Mouse (Mus musculus): ENCODE results near the gene Itga10.
"Not testable (repeated sequence)": the region's sequence is repeated elsewhere in the genome, so short reads cannot be mapped to it uniquely, and the experiment has no call there.

The Itga10 gene

DNA sequence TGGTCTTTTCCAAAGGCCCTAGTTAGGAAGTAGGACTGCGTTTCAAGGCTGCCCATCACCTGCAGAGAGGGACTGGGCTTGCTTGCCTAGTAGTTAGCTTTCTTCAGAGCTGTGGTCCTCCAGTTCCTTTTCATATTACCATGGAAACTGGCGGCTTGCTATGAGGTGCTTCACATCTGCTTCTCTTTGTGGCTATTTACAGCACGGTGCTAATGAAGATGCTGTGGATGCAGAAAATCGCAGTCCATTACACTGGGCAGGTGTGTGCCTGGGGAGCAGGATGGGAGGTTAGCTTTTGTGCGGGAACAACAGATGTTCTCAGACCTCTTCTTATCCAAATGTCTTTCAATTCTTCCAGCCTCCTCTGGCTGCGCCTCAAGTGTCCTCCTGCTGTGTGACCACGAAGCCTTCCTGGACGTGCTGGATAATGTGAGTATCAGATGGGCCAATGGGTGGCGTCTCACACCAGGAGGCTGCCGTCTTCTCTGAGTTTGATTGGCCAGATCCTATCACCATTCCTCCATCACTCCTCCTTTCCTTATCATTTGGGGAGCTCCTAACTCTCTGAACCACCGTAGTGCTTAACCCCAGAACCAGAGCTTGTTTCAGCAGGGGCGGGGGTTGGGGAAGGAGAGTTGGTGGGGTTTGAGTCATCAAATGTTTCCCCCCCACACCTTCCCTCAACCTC, 35.0 kb downstream of the Itga10 start:
- DNase-seq: no peak

DNA sequence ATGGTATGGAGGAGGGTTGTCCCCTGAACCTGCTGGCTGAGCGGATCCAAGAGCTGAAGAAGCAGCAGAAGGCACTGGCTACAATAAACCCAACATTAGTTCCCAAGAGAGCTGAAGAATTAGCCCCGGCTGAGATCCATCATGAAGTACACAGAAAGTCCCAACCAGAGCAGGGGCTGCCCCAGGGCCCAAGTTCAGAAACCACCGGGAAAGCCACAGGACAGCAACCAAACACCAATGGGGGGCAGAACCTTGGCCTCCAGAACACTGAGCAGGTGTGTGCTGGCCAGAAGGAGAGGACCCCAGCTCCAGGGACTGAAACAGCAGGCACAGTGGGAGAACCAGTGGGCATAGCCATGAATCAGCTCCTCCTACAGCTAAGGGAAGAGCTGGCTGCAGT, 38.1 kb downstream of the Itga10 start:
- no peak for DNase-seq

DNA sequence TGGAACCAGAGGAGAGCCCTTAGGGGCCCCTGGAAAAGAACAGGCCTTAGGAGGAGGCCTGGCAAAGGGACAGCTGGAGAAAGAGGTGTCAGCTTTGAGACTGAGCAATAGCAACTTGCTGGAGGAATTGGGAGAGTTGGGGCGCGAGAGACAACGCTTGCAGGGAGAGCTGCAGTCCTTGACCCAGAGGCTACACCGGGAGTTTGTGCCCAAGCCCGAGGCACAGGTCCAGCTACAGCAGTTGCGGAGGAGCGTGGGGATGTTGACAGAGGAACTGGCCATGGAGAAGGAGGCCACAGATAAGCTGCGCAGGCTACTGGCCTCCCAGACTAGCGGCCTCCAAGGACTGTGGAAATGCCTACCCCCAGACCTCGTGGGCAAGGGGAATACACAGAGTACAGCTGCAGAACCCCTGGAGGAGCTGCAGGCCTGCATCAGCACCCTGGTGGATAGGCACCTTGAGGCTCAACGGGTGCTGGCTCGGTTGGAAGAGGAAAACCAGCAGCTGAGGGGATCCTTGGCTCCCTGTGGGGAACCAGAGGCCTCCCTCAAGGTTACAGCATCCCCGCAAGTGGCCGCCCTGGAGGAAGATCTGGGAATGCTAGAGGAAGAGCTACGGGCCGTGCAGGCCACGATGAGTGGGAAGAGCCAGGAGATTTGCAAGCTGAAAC, 38.9 kb downstream of the Itga10 start:
- DNase-seq: no peak

DNA sequence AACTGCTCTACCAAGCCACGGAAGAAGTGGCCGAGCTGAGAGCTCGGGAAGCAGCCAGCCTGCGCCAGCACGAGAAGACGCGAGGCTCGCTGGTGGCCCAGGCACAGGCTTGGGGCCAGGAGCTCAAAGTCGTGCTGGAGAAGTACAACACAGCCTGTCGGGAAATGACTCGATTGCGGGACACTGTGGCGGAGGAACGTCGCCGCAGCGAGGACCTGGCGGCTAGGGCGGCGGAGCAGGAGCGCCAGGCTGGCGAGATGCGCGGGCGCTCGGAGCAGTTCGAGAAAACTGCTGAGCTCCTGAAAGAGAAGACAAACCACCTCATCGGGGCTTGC, 39.4 kb downstream of the Itga10 start:
- no peak for DNase-seq

DNA sequence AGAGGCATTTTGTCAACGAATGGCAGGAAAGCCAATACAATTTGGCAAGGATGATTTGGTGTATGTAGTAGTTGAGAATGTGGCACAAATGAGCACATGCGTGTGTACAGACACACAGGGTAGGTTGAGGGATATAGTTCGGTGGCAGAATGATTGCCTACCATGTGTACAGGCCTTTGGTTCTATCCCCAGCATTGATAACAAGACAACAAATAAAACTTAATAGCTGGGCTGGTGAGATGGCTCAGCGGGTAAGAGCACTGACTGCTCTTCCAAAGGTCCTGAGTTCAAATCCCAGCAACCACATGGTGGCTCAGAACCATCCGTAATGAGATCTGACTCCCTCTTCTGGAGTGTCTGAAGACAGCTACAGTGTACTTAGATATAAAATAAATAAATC, 40.7 kb downstream of the Itga10 start:
- DNase-seq: not testable (repeated sequence)

DNA sequence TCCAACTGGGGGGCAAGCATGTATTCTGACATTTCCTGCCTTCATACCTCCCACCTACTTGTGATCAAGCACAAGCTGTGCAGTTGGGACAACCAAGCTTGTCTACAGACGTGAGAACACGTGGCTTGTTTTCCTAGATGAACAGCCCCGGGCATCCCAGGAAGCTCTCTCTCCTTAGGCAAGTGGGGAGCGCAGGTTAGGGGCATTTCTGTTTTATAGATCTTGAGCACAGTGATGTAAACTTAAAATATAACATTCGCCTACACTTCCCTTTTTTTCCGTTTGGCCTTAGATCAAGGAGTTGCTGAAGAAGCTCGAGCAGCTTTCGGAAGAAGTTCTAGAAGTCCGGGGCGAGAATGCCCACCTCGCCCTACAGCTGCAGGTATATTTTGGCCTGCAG, 43.5 kb downstream of the Itga10 start:
- DNase-seq: no peak

DNA sequence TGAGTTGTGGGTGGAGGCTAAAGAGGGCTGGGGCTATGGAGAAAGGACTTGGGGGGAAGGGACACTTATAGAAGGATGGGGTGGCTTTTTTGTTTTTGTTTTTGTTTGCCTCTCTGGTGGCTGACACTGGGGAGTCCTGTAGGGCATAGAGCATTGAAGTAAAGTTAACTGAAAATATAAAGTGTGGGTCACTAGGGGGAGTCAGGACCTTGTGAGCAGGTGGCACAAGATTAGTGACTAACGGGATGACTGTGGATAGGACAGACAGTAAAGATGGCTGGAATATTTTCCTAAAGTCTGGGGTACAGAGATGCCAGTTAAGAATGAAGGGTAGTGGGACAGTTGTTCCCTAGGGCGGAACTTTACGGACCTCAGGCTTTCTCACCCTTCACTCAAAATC, 44.9 kb downstream of the Itga10 start:
- no peak for DNase-seq

DNA sequence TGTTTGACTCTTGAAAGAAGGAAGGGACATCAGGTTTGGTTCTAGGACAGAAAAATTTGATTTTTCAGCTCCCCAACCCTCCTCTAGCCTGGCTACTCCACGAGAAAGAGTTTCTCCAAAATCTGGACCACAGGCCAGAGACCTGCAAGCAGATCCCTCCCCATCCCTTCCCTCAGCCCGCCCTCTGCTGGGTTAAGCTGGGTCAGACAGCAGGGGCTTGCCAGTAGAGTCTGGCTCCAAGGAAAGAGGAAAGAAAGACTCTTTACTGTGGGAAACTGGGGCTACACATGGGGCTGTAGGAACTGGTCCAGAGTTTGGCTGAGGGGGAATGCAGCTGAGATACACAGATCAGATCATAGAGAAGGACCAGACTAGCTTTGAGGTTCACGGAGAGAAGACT, 47.1 kb downstream of the Itga10 start:
- no peak for DNase-seq

DNA sequence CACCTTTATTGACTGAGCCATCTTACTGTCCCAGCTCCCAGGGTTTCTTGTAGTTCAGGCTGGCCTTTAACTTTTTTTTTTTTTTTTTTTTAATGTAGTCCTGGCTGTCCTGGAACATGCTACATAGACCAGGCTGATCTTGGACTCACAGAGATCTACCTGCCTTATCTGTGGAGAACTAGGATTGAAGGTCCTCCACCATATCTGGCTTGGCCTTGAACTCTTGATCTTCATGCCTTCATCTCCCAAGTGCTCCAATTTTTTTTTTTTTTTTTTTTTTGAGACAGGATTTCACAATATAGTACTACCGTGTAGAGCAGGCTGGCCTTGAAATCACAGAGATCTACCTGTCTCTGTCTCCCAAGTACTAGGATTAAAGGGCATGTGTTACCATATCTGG, 48.2 kb downstream of the Itga10 start:
- no peak for DNase-seq

DNA sequence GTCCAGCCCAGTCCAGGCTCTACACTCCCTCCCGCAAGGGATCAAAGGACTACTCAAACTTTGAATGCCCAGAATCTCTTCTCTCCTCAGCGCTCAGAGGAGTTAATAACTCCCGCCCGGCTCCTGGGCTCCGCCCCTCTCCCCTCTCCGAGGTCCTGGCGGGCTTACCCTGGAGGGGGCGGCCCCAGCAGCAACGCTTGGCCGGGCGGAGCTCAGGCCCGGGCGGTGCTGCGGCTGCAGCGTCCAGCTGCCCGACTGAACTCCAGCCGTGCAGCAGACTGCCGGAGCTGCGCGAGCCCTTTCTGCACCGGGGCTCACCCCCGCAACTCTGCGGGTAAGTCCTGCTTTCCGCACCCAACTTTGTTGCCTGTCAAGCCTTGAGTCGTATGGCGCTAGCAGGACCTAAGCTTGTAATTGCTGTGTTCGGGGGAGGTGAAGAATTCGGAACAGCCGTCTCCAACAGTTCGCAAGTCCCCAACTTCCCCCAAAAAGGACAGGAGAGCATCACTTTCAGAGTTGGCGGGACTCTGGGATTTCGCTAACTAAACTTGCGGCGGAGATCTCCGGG, 50.9 kb downstream of the Itga10 start, which contains the start of gene Pias3:
Gene Pias3, plus strand, starts transcription at position 187 of the 568 bp plus-strand sequence.
- DNase-seq: peak; percentile 68

DNA sequence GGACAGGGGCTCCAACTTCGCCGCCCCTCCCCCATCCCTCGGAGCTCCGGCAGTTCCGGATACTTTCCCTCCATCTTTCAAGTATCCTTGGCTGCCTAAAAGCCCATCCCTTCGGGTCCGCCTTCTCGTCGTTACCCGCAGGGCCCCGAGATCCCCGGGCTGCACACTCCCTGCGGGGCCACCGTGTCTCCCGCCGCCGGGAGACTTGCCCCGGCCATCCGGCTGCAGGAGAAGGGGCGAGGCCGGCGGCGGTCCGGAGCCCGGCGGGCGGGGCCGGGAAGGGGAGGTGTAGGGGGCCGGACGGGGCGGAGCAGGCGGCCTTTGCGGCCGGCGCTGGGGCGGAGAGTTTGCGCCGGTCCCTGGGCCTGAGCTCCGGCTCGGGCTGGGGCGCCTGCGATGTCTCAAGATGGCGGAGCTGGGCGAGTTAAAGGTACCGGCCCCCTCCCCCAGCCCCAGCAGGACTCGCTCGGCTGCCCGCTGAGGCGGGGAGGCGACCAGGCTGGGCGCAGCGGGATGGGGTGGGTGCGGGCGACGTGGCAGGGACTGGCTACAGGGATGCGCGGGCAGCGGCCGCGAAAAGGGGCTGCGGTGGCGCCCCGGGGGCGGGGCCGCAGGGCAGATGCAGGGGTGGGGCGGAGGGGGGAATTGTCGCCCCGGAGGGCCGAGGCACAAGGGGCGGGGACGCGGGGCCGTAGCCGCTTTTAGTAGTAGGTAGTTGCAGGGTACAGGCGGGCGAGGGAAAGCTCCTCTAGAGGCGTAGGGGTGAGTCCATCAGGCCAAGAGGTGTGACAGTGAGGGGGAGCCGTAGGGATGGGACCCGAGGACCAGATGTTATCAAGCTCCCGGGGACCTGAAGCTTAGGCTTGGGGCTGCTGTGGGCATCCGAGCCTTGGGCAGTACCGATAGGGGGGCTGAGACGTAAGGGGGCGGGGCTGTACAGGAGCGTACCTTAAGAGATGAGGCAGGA, 51.7 kb downstream of the Itga10 start:
- peak; percentile 87 for DNase-seq

DNA sequence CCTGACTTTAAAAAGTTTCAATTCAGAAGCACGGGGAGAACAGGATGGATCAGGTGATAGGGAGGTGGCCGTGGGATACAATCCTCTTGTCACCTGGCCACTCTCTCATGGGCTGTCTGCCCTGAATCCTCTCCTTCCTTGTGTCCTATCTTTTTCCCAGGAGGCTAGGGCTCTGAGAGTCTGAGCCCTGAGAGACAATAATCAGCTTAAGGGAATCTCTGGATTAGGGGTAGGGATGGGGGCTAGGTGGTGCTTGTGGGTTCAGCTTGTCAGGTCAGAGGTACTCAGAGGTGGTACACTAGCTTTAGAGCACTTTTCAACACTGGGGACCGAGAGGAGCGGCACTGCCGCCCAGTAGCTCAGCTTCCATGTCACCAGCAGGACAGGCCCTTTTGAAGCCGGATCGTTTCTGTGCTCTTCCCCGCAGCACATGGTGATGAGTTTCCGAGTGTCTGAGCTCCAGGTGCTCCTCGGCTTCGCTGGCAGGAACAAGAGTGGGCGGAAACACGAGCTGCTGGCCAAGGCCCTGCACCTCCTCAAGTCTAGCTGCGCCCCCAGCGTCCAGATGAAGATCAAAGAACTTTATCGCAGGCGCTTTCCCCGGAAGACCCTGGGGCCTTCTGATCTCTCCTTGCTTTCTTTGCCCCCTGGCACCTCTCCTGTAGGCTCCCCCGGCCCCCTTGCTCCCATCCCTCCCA, 53.8 kb downstream of the Itga10 start:
- no peak for DNase-seq

DNA sequence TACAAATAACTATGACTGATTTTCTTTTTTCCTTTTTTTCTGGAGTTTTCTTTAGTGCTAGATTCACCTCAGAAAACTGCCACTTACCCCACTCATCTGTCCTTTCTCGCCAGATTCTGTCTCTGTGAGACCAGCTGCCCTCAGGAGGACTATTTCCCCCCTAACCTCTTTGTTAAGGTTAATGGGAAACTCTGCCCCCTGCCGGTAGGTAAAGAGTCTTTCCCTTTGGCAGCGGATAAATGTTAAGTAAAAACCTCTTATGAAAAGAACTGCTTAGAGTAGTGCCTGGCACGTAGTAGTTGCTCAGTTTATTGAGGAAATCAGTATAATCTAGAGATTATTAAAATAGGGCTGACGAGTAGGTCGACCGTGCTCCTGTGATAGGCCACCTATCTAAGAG, 55.0 kb downstream of the Itga10 start:
- DNase-seq: no peak

DNA sequence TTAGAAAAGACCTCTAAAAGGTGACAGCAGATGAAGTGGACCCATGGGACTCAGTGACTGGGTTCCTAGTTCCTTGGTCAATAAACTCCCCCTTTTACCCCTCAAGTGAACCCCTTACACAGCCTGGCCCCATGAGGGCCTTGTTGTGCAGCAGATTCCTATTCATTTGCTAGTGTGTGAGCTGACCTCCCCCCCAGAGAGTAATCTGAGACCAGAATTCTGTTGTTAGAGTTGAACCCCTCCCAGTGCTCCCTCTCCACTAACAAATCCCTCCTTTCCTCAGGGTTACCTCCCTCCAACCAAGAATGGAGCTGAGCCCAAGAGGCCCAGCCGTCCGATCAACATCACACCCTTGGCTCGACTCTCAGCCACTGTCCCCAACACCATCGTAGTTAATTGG, 55.6 kb downstream of the Itga10 start:
- DNase-seq: no peak

DNA sequence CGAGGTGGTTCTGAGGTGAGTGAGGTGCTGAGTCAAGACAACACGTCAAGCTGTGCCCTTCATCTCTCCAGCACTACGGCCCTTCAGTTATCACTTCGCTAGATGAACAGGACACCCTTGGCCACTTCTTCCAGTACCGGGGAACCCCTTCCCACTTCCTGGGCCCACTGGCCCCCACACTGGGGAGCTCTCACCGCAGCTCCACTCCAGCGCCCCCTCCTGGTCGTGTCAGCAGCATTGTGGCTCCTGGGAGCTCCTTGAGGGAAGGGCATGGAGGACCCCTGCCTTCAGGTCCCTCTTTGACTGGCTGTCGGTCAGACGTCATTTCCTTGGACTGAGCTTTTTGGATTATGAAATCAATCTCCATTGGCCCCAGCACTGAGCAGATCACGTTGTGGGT, 59.4 kb downstream of the Itga10 start:
- no peak for DNase-seq

DNA sequence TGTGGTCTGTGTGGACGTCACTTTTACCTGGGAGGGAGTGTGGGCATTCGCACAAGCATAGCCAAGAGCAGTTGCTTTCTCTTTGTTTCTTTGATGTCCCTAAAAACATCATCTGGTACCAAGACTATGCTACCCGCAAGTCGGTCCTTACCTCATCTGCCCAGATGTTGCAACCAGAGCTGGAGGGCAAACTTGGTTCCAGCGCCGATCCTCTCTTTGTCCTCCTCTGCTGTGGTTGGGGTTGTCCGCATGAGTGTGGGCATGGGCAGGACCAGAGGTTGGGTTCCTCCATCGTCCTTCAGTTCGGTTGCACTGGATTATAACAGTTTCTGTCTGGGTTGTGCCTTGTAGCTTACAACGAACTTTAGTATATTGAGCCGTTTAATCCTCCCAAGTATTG, 60.8 kb downstream of the Itga10 start:
- DNase-seq: no peak

DNA sequence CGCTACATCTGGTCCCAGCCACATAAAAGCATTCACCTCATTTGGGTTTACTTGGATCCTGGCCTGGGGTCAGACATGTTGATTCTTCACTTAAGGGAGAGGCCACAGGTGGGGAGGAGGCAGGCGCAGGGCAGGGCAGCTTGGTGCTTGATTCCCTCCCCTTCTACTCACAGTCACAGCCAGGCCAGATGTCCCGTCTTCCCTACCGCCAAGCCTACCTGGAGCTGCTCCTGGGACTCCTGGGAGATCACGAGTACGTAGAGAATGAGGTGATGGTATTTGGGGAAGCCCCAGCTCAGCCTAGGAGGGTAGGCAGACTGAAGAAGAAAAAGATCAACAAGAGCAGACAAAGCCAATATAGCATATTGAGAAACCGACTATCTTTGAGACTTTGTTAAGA, 61.6 kb downstream of the Itga10 start:
- DNase-seq: no peak

DNA sequence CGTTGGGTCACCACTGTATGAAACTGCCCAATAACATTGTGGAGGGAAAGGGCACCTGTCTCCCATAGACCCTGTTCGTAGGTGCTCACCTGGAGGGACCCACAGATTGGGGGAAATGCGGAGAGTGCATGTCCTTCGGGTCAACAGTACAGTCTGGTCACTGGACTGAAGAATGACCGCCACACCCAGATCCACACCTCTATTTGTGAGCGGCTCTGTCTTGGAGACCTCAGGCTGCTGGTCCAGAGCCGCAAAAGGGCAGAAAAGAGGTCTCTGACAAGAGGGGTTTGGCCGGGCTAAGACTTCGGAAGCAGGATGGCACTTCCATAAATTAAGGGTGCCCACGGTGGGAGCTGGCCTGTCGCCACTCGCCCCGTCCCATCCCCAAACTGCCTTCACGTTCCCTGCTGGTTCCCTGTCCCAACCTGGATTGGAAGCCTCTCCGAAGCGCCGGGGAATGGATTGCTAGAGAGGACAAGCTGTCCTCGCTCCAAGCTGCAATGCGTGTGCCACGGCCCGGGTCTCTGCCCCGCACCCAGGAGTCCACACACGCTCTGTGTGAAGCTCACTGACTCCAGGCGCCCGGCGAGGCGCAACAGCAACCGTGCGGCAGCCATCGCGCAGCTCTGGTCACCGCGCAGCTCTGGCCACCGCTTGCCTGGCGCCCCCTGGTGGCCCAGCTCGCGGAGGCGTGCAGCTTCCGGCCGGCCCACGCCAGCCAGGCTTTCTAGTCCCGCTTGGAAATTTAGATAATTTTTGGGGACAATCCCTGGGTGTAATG, 62.7 kb downstream of the Itga10 start, which contains the start of gene Nudt17:
Gene Nudt17, minus strand, starts transcription at position 660 of the 781 bp plus-strand sequence.
- peak; percentile 84 for DNase-seq

DNA sequence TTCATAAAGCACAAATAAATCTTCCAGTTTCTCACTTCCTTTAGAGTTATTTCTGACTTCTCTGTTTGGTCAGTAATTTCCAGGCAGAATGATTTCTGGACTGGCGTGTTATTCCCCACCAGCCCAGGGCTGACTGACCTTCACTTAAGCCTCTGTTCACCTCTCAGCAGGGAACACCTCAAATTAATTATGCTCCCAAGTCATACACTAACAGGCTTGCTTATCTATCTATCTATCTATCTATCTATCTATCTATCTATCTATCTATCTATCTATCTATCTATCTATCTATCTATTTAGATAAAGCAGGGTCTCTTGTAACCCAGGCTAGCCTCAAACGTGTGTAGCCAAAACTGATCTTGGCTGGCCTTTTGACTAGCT, 63.3 kb downstream of the Itga10 start:
- DNase-seq: no peak
